Comparison of ENCODE assay signal across 33 mouse cellular contexts in genomic region chr1:121550801-121551456, GRCm38 (mm10). TPM values are rescaled to one million over a fixed set of nuclear protein-coding genes. Genes with fewer than 3 reads are reported as not detected.
DNase-seq lines count a peak whose midpoint lies in the region; ATAC-seq and TF ChIP-seq lines count a peak whose summit lies in the region.
"Had no signal": no experiment of that assay in that cellular context is flagged by ENCODE, and none has a peak within 500 bp of the region (broad histone marks: within the 10 kb centered on the region; RNA-seq: fewer than 3 reads in every experiment).

No protein-coding gene starts in this region.

- H3K4me2 ChIP-seq in midbrain, embryonic 13.5 days (replicated peaks), result no peak overlapping the region
- H3K4me2 ChIP-seq in midbrain, embryonic 15.5 days, result no peak overlapping the region
- H3K4me2 ChIP-seq: heart, embryonic 12.5 days; hindbrain, embryonic 14.5 days; kidney, embryonic 15.5 days; liver, embryonic 15.5 days; lung, embryonic 14.5 days had no signal

- peak overlapping the region; percentile 47 for H3K27ac ChIP-seq in layer of hippocampus, adult 2 months
- 0 out of 2 replicates have a peak overlapping the region, but pooled peaks have one; percentile 1 for H3K27ac ChIP-seq in midbrain, embryonic 13.5 days
- no peak overlapping the region for H3K27ac ChIP-seq in midbrain, embryonic 15.5 days
- H3K27ac ChIP-seq: hindbrain, embryonic 14.5 days; kidney, embryonic 15.5 days; liver, embryonic 15.5 days; stomach, postnatal 0 days had no signal

- peak in 1 of 2 experiments; percentile 13 for DNase-seq in layer of hippocampus, adult 2 months (ENCODE audit: low spot score in 2 of 2)
- no peak for DNase-seq in layer of hippocampus, adult 11-12 months (ENCODE audit: low spot score)
- peak; percentile 11 to 28 for DNase-seq in right cerebral cortex, adult 2 months (ENCODE audit: low spot score in 2 of 2)
- DNase-seq in right cerebral cortex, postnatal 4 days, result no peak
- DNase-seq in urinary bladder, postnatal 14 days (ENCODE audit: low spot score), result no peak
- DNase-seq: adrenal gland, adult 2 months; adrenal gland, postnatal 36 days; cerebellum, adult 2 months; gastrocnemius, postnatal 25 days; kidney, adult 11 months; kidney, postnatal 25 days; lung, embryonic 14.5 days; lung, postnatal 14 days; thymus, adult 18-20 months; thymus, postnatal 36 days had no signal

- no peak for TF ChIP-seq CTCF in layer of hippocampus, adult 2 months (conservative IDR thresholded peaks at IDR 0.05)

- 90% methylated on average over 16 of the region's 16 CpGs for WGBS in midbrain, embryonic 13.5 days
- WGBS in midbrain, embryonic 15.5 days, result 85% methylated on average over 16 of the region's 16 CpGs

- no peak overlapping the region for H3K4me3 ChIP-seq in layer of hippocampus, adult 2 months
- no peak overlapping the region for H3K4me3 ChIP-seq in midbrain, embryonic 13.5 days (replicated peaks)
- no peak overlapping the region for H3K4me3 ChIP-seq in midbrain, embryonic 15.5 days
- H3K4me3 ChIP-seq: erythroblast, embryonic 14.5 days; heart, embryonic 12.5 days; kidney, embryonic 15.5 days; liver, embryonic 15.5 days; myocyte had no signal

- ATAC-seq in midbrain, embryonic 13.5 days, result peak; percentile 55; the same call in 1 of the 2 replicates
- ATAC-seq in midbrain, embryonic 15.5 days (replicated peaks), result no peak
- ATAC-seq: activated CD4-positive, CD25-positive, alpha-beta regulatory T cell, adult 4 months; inflammation-experienced regulatory T-cells, adult 6 months had no signal

- H3K9me3 ChIP-seq in midbrain, embryonic 13.5 days, result no peaks in the 10 kb centered on the region
- H3K9me3 ChIP-seq in midbrain, embryonic 15.5 days, result no peaks in the 10 kb centered on the region
- H3K9me3 ChIP-seq: heart, embryonic 12.5 days; kidney, embryonic 15.5 days; liver, embryonic 15.5 days had no signal

- no peak overlapping the region for H3K9ac ChIP-seq in midbrain, embryonic 13.5 days (replicated peaks)
- no peak overlapping the region for H3K9ac ChIP-seq in midbrain, embryonic 15.5 days
- H3K9ac ChIP-seq: heart, embryonic 12.5 days; hindbrain, embryonic 14.5 days; kidney, embryonic 15.5 days; liver, embryonic 15.5 days; lung, embryonic 14.5 days had no signal

- H3K27me3 ChIP-seq in midbrain, embryonic 13.5 days, result no peaks in the 10 kb centered on the region
- H3K27me3 ChIP-seq in midbrain, embryonic 15.5 days (replicated peaks), result no peaks in the 10 kb centered on the region
- H3K27me3 ChIP-seq: CH12.LX; heart, embryonic 12.5 days; kidney, embryonic 15.5 days; liver, embryonic 15.5 days had no signal

- peaks cover 65% of the 10 kb centered on the region for H3K36me3 ChIP-seq in midbrain, embryonic 13.5 days
- peaks cover 30% of the 10 kb centered on the region for H3K36me3 ChIP-seq in midbrain, embryonic 15.5 days (replicated peaks)

- H3K4me1 ChIP-seq in midbrain, embryonic 13.5 days (replicated peaks), result no peaks in the 10 kb centered on the region
- no peaks in the 10 kb centered on the region for H3K4me1 ChIP-seq in midbrain, embryonic 15.5 days
- H3K4me1 ChIP-seq: heart, embryonic 12.5 days; kidney, embryonic 15.5 days had no signal

RNA-seq across cellular contexts. Expression of gene Ddx18, which starts 16.9 kb away (rescaled TPM):
- total RNA-seq in layer of hippocampus, adult 2 months (2021), result 10 to 100 TPM; 27.9 to 28.9 TPM
- 49.1 and 49.5 TPM in 2 replicates for polyA plus RNA-seq in midbrain, embryonic 13.5 days (2015; fragmentation: Nextera tagmentation; extraction: Ambion mirVana)
- polyA plus RNA-seq in midbrain, embryonic 15.5 days (2015; fragmentation: Nextera tagmentation; extraction: Ambion mirVana), result 32.8 and 33.9 TPM in 2 replicates

RNA-seq across cellular contexts. Expression of gene Htr5b, which starts 22.7 kb away (rescaled TPM):
- 1 to 10 TPM; 8.0 to 9.5 TPM for total RNA-seq in layer of hippocampus, adult 2 months (2021)
- polyA plus RNA-seq in midbrain, embryonic 13.5 days (2015; fragmentation: Nextera tagmentation; extraction: Ambion mirVana), result 0.30 and 0.42 TPM in 2 replicates
- 2.1 TPM in 2 replicates for polyA plus RNA-seq in midbrain, embryonic 15.5 days (2015; fragmentation: Nextera tagmentation; extraction: Ambion mirVana)
- total RNA-seq: adrenal gland, adult 2 months; adrenal gland, postnatal 36 days; CH12.LX; gastrocnemius, adult 18-20 months; gastrocnemius, postnatal 25 days; heart, adult 18-20 months; heart, postnatal 4 days; liver, adult 2 months had no signal
- polyA plus RNA-seq: activated CD4-positive, CD25-positive, alpha-beta regulatory T cell, adult 4 months; adrenal gland, adult 2 months; C2C12; erythroblast, embryonic 14.5 days; heart, postnatal 0 days; inflammation-experienced regulatory T-cells, adult 6 months; liver, adult 2 months; liver, embryonic 15.5 days; myocyte had no signal

Comparison
In these comparisons a context has a peak if more than half of its experiments do, and no peak if none do; other contexts are left out.
1. DNase-seq: peak in right cerebral cortex, adult 2 months (2 of 2); none in layer of hippocampus, adult 11-12 months (single experiment), right cerebral cortex, postnatal 4 days (single experiment) and urinary bladder, postnatal 14 days (single experiment).